Mouse (Mus musculus) thymus, adult 18-20 months (tissue): ENCODE results near the gene Olfr1447.

Experiments used
- DNase-seq, 2 experiments: peaks; one replicate each; pipeline ENCODE4 v3.0.0; 2022; ENCODE audit warnings: mixed read lengths in 2 of 2

Gene Olfr1447

DNA sequence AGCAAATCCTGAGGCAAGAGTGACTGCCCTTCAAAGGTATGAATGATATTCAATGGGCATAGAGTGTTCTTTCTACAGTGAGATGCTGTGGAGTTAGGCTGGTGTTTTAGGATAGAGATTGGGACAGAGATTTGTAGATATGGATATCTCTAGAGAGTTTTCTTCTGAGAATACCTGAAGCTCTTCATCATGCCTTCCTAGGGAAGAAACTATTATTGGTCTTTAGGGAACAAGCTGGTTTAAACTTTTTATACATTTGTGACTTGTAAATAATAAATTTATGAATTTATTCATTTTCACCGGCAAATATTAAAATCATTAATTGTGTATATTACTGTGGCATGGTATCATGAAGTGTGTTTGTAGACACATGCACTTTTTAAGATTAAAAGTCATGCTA lies at the start of gene Olfr1447:
TSS of gene Olfr1447 (minus strand) at position 101 of the 400 bp plus-strand sequence.
- DNase-seq = no peak

DNA sequence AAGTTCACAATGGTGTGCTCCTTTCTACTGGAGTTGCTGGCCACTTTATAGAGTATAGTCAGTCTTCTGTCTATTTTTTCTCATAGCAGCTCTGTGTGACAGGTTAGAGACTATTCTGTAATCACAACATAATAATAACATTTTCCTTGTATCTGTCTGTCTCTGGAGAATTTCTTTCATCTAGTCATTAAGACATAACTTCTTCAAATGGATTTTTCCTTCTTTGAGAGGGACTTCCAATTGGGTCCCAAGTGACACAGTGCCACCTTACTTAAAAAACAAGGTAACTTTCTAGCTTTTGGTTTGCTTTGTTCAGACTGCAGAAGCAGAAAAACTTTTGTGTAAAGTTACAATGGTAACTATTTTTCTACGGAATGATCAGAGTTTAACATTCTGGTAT lies 46.4 kb upstream of the Olfr1447 start, which contains the start of gene Olfr1450:
TSS of gene Olfr1450 (plus strand) at position 301 of the 400 bp plus-strand sequence.
- no peak for DNase-seq

DNA sequence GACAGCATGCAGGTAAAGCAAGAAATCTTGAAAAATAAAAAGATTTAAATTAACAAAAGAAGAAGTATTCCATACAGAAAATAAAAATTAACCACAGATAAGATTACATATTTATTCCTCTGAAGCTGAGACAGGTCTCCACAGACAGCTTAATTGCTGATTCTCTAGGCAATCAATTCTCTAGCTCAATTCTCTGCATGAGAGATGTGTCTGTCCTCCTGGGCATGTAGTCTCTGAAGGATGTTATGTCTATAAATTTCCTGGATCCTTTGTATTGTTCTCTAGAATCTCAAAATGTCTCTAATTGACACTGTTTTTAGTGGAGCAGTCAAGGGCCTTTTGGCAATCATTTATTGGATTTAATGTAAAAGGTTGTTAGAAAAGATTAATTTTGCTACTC lies 27.0 kb upstream of the Olfr1447 start, which contains the start of gene Olfr1449:
TSS of gene Olfr1449 (plus strand) at position 301 of the 400 bp plus-strand sequence.
- DNase-seq = no peak

DNA sequence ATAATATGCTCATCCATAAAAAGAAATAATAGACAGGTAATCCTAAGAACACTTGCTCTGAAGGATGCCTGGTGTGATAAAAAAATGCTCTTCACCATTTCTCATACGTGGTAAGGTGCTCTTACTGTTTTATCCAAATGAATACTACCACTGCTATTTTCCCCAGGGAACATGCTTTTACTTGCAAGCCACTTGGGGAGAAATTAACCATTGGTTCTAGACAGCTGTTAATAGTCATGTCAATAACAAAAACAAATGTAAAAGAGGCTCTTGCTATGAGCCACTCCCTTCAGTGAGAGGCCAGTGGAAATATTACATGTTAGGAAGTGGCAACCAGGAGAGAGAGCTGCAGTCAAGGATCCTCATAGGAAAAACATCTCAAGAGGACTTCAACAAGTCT lies 20.8 kb upstream of the Olfr1447 start, which contains the start of gene Olfr1448:
TSS of gene Olfr1448 (minus strand) at position 101 of the 400 bp plus-strand sequence.
- no peak for DNase-seq

DNA sequence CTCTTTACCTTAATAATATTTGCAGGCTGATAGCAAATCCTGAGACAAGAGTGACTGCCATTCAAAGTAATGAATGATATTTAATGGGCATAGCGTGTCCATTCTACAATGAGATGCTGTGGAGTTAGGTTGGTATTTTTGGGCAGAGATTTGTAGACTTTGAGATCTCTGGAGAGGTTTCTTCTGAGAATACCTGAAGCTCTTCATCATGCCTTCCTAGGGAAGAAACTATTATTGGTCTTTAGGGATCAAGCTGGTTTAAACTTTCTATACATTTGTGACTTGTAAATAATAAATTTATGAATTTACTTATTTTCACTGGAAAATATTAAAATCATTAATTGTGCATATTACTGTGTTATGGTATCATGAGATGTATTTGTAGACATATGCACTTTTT lies 10.1 kb downstream of the Olfr1447 start, which contains the start of gene Olfr1446:
TSS of gene Olfr1446 (minus strand) at position 101 of the 400 bp plus-strand sequence.
- DNase-seq = no peak

DNA sequence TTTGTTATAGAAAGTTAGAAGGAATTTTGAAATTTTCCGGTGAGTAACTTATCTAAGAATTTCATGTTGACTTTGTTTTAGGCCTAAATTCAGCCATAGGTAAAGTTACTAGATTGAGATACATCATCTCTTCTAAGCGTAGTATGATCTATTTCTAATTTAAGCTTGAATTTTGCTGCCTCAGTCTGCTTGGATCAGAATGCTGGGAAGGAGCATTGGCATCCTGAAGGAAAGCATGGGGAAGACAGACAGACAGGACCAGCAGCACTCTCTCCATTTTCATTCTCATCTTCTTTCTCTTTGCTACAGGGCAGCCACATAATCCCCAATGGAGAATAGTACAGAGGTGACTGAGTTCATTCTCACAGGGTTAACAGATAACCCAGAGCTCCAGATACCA lies 20.0 kb downstream of the Olfr1447 start, which contains the start of gene Olfr1445:
TSS of gene Olfr1445 (plus strand) at position 301 of the 400 bp plus-strand sequence.
- DNase-seq = no peak

DNA sequence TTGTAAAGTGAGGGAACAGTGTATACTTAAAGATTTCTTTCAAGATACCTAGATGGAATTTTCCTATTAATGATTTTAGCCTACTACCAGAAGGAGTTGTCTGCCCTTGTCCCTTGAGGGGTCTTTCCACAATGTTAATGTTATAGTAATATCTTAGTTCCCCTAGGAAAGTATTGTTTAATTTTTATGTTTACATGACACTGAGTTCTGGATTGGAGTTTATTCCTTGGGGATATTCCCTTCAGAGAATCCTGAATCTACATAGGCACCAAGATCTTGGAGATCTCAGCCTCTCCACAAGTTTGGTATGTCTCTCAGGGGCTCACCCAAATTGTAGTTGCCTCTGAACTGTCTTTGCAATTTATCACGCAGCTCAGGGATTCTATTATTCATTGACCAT lies 46.6 kb downstream of the Olfr1447 start, which contains the start of gene Olfr1444:
TSS of gene Olfr1444 (plus strand) at position 301 of the 400 bp plus-strand sequence.
- DNase-seq = no peak
